Mouse (Mus musculus): ENCODE results near the gene Mgat4d.

GRCm38 (mm10) chr8:83320543-83320942 lies 27.7 kb upstream of the Mgat4d start:
- no peak for TF ChIP-seq POLR2A (IDR thresholded peaks at IDR 0.05; ENCODE audit: insufficient read depth, low read depth, low read length)
- TF ChIP-seq CTCF (IDR thresholded peaks at IDR 0.05; ENCODE audit: insufficient read depth, low read depth, low read length): no peak
